Mouse (Mus musculus): Measurements from ENCODE around the gene Fcgr3.

Gene Fcgr3

GRCm38 (mm10) chr1:171005586-171005985 lies 59.1 kb downstream of the Fcgr3 start:
- no peak for DNase-seq

- DNase-seq = no peak
These were observed 59.7 kb downstream of the Fcgr3 start for GRCm38 (mm10) chr1:171005081-171005480.

Measured in cerebellum, adult 18-20 months (tissue).